Mouse (Mus musculus) CH12.LX (cell line): ENCODE measurements around the gene Rab14. TPM values are rescaled to one million over a fixed set of nuclear protein-coding genes. Genes with fewer than 3 reads are reported as not detected.

ENCODE experiments used
- DNase-seq: peaks from one replicate; pipeline ENCODE4 v3.0.0-alpha.2; 2013; ENCODE audit errors: extremely low read depth
- H3K27ac ChIP-seq: 2 replicates; pipeline ENCODE4 v1.5.1; 2012; ENCODE audit warnings: low read depth, mild to moderate bottlenecking, control low read depth, moderate library complexity; ENCODE audit not compliant: insufficient read depth
- H3K27me3 ChIP-seq: replicated peaks from 2 replicates; pipeline ENCODE3; 2012; ENCODE audit warnings: inconsistent platforms
- H3K36me3 ChIP-seq, 2 experiments: replicated peaks in 1 of 2; 2 replicates each; pipeline versions ENCODE3 to v1.6.1; 2012; ENCODE audit warnings: inconsistent platforms in 1 of 2, low read length in 1 of 2, mild to moderate bottlenecking in 1 of 2, mixed read lengths in 1 of 2, moderate library complexity in 1 of 2; ENCODE audit not compliant: control insufficient read depth in 1 of 2, insufficient read depth in 1 of 2
- H3K4me1 ChIP-seq, 2 experiments: 2 replicates each; pipeline ENCODE4 v1.6.1; 2012; ENCODE audit warnings: inconsistent platforms in 1 of 2, moderate library complexity in 1 of 2; ENCODE audit not compliant: insufficient read depth in 2 of 2, control insufficient read depth in 1 of 2
- H3K4me2 ChIP-seq: 2 replicates; pipeline ENCODE4 v1.6.1; 2012; ENCODE audit warnings: low read depth, mild to moderate bottlenecking, control low read depth; ENCODE audit not compliant: poor library complexity, insufficient read depth, severe bottlenecking
- H3K4me3 ChIP-seq, 3 experiments: fragments of 150-350 bp in 1 of 3; sonication (generic) in 1 of 3; replicated peaks in 1 of 3; 2 replicates each; pipeline versions ENCODE3 to v1.5.1; 2011 to 2012; ENCODE audit warnings: low read depth in 2 of 3, low read length in 2 of 3, mild to moderate bottlenecking in 2 of 3, moderate library complexity in 2 of 3, control low read depth in 1 of 3, improper control_type of control experiment in 1 of 3, inconsistent platforms in 1 of 3, mixed read lengths in 1 of 3; ENCODE audit not compliant: poor library complexity in 1 of 3
- H3K79me2 ChIP-seq: replicated peaks from 2 replicates; pipeline ENCODE4 v1.6.1; 2012; ENCODE audit warnings: mild to moderate bottlenecking, moderate library complexity; ENCODE audit not compliant: control insufficient read depth, poor library complexity, insufficient read depth, severe bottlenecking; ENCODE audit errors: extremely low read depth
- H3K9ac ChIP-seq: 2 replicates; pipeline ENCODE4 v1.6.1; 2012; ENCODE audit warnings: low read depth, mild to moderate bottlenecking, control low read depth, moderate library complexity; ENCODE audit not compliant: insufficient read depth
- H3K9me3 ChIP-seq: replicated peaks from 2 replicates; pipeline ENCODE3; 2012; ENCODE audit warnings: low read length, inconsistent platforms, mixed read lengths
- BHLHE40 ChIP-seq: IDR thresholded peaks from 2 replicates; pipeline ENCODE4 v1.6.1; 2011; ENCODE audit warnings: mild to moderate bottlenecking, low read depth, low read length, improper control_type of control experiment
- CHD1 ChIP-seq: IDR thresholded peaks from 2 replicates; pipeline ENCODE4 v1.6.1; 2012; ENCODE audit warnings: low read depth, low read length, improper control_type of control experiment, inconsistent platforms
- CHD2 ChIP-seq: IDR thresholded peaks from 2 replicates; pipeline ENCODE4 v1.6.1; 2011; ENCODE audit warnings: low read length, improper control_type of control experiment
- CTCF ChIP-seq, 2 experiments: IDR thresholded peaks in 1 of 2; conservative IDR thresholded peaks in 1 of 2; 2 replicates each; pipeline ENCODE4 v1.5.1; 2011 to 2012; ENCODE audit warnings: low read depth in 2 of 2, low read length in 2 of 2, improper control_type of control experiment in 1 of 2, inconsistent platforms in 1 of 2, mild to moderate bottlenecking in 1 of 2, moderate library complexity in 1 of 2
- E2F4 ChIP-seq: IDR thresholded peaks from 2 replicates; pipeline ENCODE4 v1.6.1; 2011; ENCODE audit warnings: low read depth, low read length, improper control_type of control experiment; ENCODE audit not compliant: insufficient replicate concordance
- ELF1 ChIP-seq: IDR thresholded peaks from 2 replicates; pipeline ENCODE4 v1.6.1; 2014; ENCODE audit warnings: low read depth, mild to moderate bottlenecking, inconsistent platforms, low read length, improper control_type of control experiment
- EP300 ChIP-seq: IDR thresholded peaks from 2 replicates; pipeline ENCODE4 v1.6.1; 2011; ENCODE audit warnings: low read length, improper control_type of control experiment
- ETS1 ChIP-seq: conservative IDR thresholded peaks from 2 replicates; pipeline ENCODE4 v1.6.1; 2012; ENCODE audit warnings: low read depth, mild to moderate bottlenecking, inconsistent platforms, low read length, improper control_type of control experiment, moderate library complexity
- GABPA ChIP-seq: IDR thresholded peaks from 2 replicates; pipeline ENCODE4 v1.6.1; 2012; ENCODE audit warnings: low read depth, low read length, improper control_type of control experiment, inconsistent platforms; ENCODE audit not compliant: insufficient replicate concordance
- HCFC1 ChIP-seq: IDR thresholded peaks from 2 replicates; pipeline ENCODE4 v1.6.1; 2012; ENCODE audit warnings: low read depth, mild to moderate bottlenecking, inconsistent platforms, low read length, improper control_type of control experiment
- IRF4 ChIP-seq: IDR thresholded peaks from 2 replicates; pipeline ENCODE4 v1.6.1; 2014; ENCODE audit warnings: low read depth, mild to moderate bottlenecking, inconsistent platforms, low read length, improper control_type of control experiment
- JUN ChIP-seq: IDR thresholded peaks from 2 replicates; pipeline ENCODE4 v1.6.1; 2011; ENCODE audit warnings: low read depth, mild to moderate bottlenecking, low read length, improper control_type of control experiment, moderate library complexity; ENCODE audit not compliant: insufficient read depth
- JUND ChIP-seq: conservative IDR thresholded peaks from 2 replicates; pipeline ENCODE4 v1.6.1; 2011; ENCODE audit warnings: low read depth, low read length, improper control_type of control experiment
- KAT2A ChIP-seq: IDR thresholded peaks from 2 replicates; pipeline ENCODE4 v1.6.1; 2012; ENCODE audit warnings: low read length, improper control_type of control experiment, inconsistent platforms; ENCODE audit not compliant: insufficient replicate concordance
- MAFK ChIP-seq: IDR thresholded peaks from 2 replicates; pipeline ENCODE4 v1.6.1; 2011; ENCODE audit warnings: low read length, improper control_type of control experiment; ENCODE audit not compliant: insufficient replicate concordance
- MAX ChIP-seq: IDR thresholded peaks from 2 replicates; pipeline ENCODE4 v1.6.1; 2011; ENCODE audit warnings: low read length, improper control_type of control experiment
- MAZ ChIP-seq: IDR thresholded peaks from 2 replicates; pipeline ENCODE4 v1.6.1; 2012; ENCODE audit warnings: low read depth, mild to moderate bottlenecking, inconsistent platforms, low read length, improper control_type of control experiment, moderate library complexity
- MEF2A ChIP-seq: IDR thresholded peaks from 2 replicates; pipeline ENCODE4 v1.6.1; 2014; ENCODE audit warnings: low read depth, mild to moderate bottlenecking, inconsistent platforms, low read length, improper control_type of control experiment, borderline replicate concordance
- MXI1 ChIP-seq: IDR thresholded peaks from 2 replicates; pipeline ENCODE4 v1.6.1; 2011; ENCODE audit warnings: mild to moderate bottlenecking, low read depth, low read length, improper control_type of control experiment
- MYC ChIP-seq: IDR thresholded peaks from 2 replicates; pipeline ENCODE4 v1.6.1; 2011; ENCODE audit warnings: low read depth, mild to moderate bottlenecking, improper control_type of control experiment, low read length
- NELFE ChIP-seq: IDR thresholded peaks from 2 replicates; pipeline ENCODE4 v1.6.1; 2011; ENCODE audit warnings: low read depth, low read length, improper control_type of control experiment
- NRF1 ChIP-seq: IDR thresholded peaks from 2 replicates; pipeline ENCODE4 v1.6.1; 2014; ENCODE audit warnings: low read depth, mild to moderate bottlenecking, inconsistent platforms, low read length, improper control_type of control experiment, moderate library complexity
- PAX5 ChIP-seq: IDR thresholded peaks from 2 replicates; pipeline ENCODE4 v1.6.1; 2012; ENCODE audit warnings: low read length, inconsistent platforms, mixed read lengths
- POLR2A ChIP-seq: IDR thresholded peaks from 2 replicates; pipeline ENCODE4 v1.6.1; 2011; ENCODE audit warnings: low read depth, mild to moderate bottlenecking, improper control_type of control experiment, low read length
- POLR2AphosphoS2 ChIP-seq: IDR thresholded peaks from 2 replicates; pipeline ENCODE4 v1.6.1; 2011; ENCODE audit warnings: low read depth, low read length, improper control_type of control experiment
- RAD21 ChIP-seq: IDR thresholded peaks from 2 replicates; pipeline ENCODE4 v1.6.1; 2011; ENCODE audit warnings: low read depth, mild to moderate bottlenecking, low read length, improper control_type of control experiment, moderate library complexity
- RCOR1 ChIP-seq: conservative IDR thresholded peaks from 2 replicates; pipeline ENCODE4 v1.6.1; 2012; ENCODE audit warnings: low read depth, mild to moderate bottlenecking, inconsistent platforms, low read length, improper control_type of control experiment
- SIN3A ChIP-seq: IDR thresholded peaks from 2 replicates; pipeline ENCODE4 v1.6.1; 2012; ENCODE audit warnings: low read length, improper control_type of control experiment, inconsistent platforms
- SMC3 ChIP-seq: IDR thresholded peaks from 2 replicates; pipeline ENCODE4 v1.6.1; 2011; ENCODE audit warnings: low read depth, low read length, improper control_type of control experiment
- TBP ChIP-seq: conservative IDR thresholded peaks from 2 replicates; pipeline ENCODE4 v1.6.1; 2011; ENCODE audit warnings: low read depth, low read length, improper control_type of control experiment
- TCF12 ChIP-seq: IDR thresholded peaks from 2 replicates; pipeline ENCODE4 v1.6.1; 2014; ENCODE audit warnings: low read depth, mild to moderate bottlenecking, inconsistent platforms, low read length, improper control_type of control experiment
- UBTF ChIP-seq: IDR thresholded peaks from 2 replicates; pipeline ENCODE4 v1.6.1; 2012; ENCODE audit warnings: low read depth, mild to moderate bottlenecking, inconsistent platforms, low read length, improper control_type of control experiment, moderate library complexity
- USF1 ChIP-seq: IDR thresholded peaks from 2 replicates; pipeline ENCODE4 v1.6.1; 2014; ENCODE audit warnings: low read depth, mild to moderate bottlenecking, inconsistent platforms, low read length, improper control_type of control experiment
- USF2 ChIP-seq: conservative IDR thresholded peaks from 2 replicates; pipeline ENCODE4 v1.6.1; 2011; ENCODE audit warnings: low read depth, low read length, improper control_type of control experiment
- ZC3H11A ChIP-seq: IDR thresholded peaks from 2 replicates; pipeline ENCODE4 v1.6.1; 2012; ENCODE audit warnings: low read depth, mild to moderate bottlenecking, inconsistent platforms, low read length, improper control_type of control experiment
- ZKSCAN1 ChIP-seq: IDR thresholded peaks from 2 replicates; pipeline ENCODE4 v1.6.1; 2012; ENCODE audit warnings: low read depth, inconsistent platforms, low read length, improper control_type of control experiment, borderline replicate concordance
- ZMIZ1 ChIP-seq: IDR thresholded peaks from 2 replicates; pipeline ENCODE4 v1.6.1; 2012; ENCODE audit warnings: low read depth, mild to moderate bottlenecking, inconsistent platforms, low read length, improper control_type of control experiment
- ZNF384 ChIP-seq: IDR thresholded peaks from 2 replicates; pipeline ENCODE4 v1.6.1; 2012; ENCODE audit warnings: low read depth, low read length, improper control_type of control experiment, inconsistent platforms
- dilution Hi-C: fragments of 300-500 bp; cut with MboI; formaldehyde crosslinking; loops from 2 replicates; pipeline ENCODE4 v1.14.3; 2020; ENCODE audit warnings: low sequenced_read_pairs; ENCODE audit not compliant: extremely low pct_unique_long_range_greater_than_20kb, extremely low pct_ligation_motif_present
- in situ Hi-C: fragments of 300-500 bp; cut with MboI; formaldehyde crosslinking; loops from 3 replicates; pipeline ENCODE4 v1.14.3; 2019; ENCODE audit warnings: low sequenced_read_pairs, low pct_ligation_motif_present, low pct_unique_long_range_greater_than_20kb, mixed read lengths
- polyA plus RNA-seq: library from polyadenylated mRNA; unstranded; fragments of >175 nt; gene quantifications from 2 replicates; pipeline ENCODE4 v1.2.1, GENCODE M21; 2012; ENCODE audit warnings: low read depth; ENCODE audit not compliant: insufficient read length
- total RNA-seq, 2 experiments: library from RNA; depleted of rRNA; stranded (reverse); fragments of 300-350 nt in 1 of 2; fragments of >200 nt in 1 of 2; gene quantifications; 2 replicates each; pipeline ENCODE4 v1.2.3; 2012 to 2014

Rab14 gene
- total and polyA plus RNA-seq, 3 experiments, result 26.8 to 94.4 (median 66.2) TPM

- dilution Hi-C loops (no loop called here), in situ Hi-C loops (no loop called here)
- no peaks in the 10 kb centered on the region for H3K27me3 ChIP-seq
- H3K27ac ChIP-seq, result peak overlapping the region; percentile 57
- peaks cover 0 to 11% of the 10 kb centered on the region in 2 experiments; a peak in 3 of 4 replicates for H3K4me1 ChIP-seq
- H3K4me3 ChIP-seq, result peak overlapping the region; percentile 62 to 70 (median 66)
- peak overlapping the region; percentile 80 for H3K9ac ChIP-seq
- H3K79me2 ChIP-seq, result peaks cover 13% of the 10 kb centered on the region
- H3K9me3 ChIP-seq, result no peaks in the 10 kb centered on the region
- peaks cover 32 to 62% of the 10 kb centered on the region in 2 experiments for H3K36me3 ChIP-seq
- peak; percentile 94 for DNase-seq
- H3K4me2 ChIP-seq, result peak overlapping the region; percentile 79
- TF ChIP-seq HCFC1, result peak; percentile 51
- no peak for TF ChIP-seq ZNF384
- no peak for TF ChIP-seq PAX5
- no peak for TF ChIP-seq E2F4
- TF ChIP-seq MAX, result peak; percentile 86
- no peak for TF ChIP-seq MAZ
- no peak for TF ChIP-seq KAT2A
- peak; percentile 94 for TF ChIP-seq MXI1
- TF ChIP-seq POLR2A, result peak; percentile 64
- TF ChIP-seq TBP, result peak; percentile 76
- TF ChIP-seq CHD2, result peak; percentile 60
- no peak for TF ChIP-seq GABPA
- TF ChIP-seq RAD21, result no peak
- no peak for TF ChIP-seq EP300
- no peak for TF ChIP-seq MEF2A
- no peak for TF ChIP-seq USF2
- no peak for TF ChIP-seq RCOR1
- no peak for TF ChIP-seq JUND
- TF ChIP-seq IRF4, result no peak
- TF ChIP-seq NELFE, result peak; percentile 61; the same call in 1 of the 2 replicates
- peak; percentile 43; the same call in 1 of the 2 replicates for TF ChIP-seq TCF12
- TF ChIP-seq CTCF (conservative IDR thresholded peaks at IDR 0.05 in 1 of 2, IDR thresholded peaks at IDR 0.05 in 1 of 2; ENCODE audit: low read depth in 2 of 2, low read length in 2 of 2), result no peak
- no peak for TF ChIP-seq NRF1
- peak; percentile 82 for TF ChIP-seq ELF1
- no peak for TF ChIP-seq MAFK
- TF ChIP-seq USF1, result no peak
- no peak for TF ChIP-seq CHD1
- no peak for TF ChIP-seq UBTF
- no peak for TF ChIP-seq ZC3H11A
- TF ChIP-seq BHLHE40, result no peak
- peak; percentile 87 for TF ChIP-seq SIN3A
- peak; percentile 82; the same call in 1 of the 2 replicates for TF ChIP-seq POLR2AphosphoS2
- TF ChIP-seq ZMIZ1, result peak; percentile 56
- TF ChIP-seq MYC, result peak; percentile 80
- no peak for TF ChIP-seq JUN
- no peak for TF ChIP-seq ETS1
- TF ChIP-seq ZKSCAN1, result no peak
- no peak for TF ChIP-seq SMC3
Observed at GRCm38 (mm10) chr2:35131991-35132661, 68.8 kb downstream of the Rab14 start.
